ENCODE assay signal across 8 mouse cellular contexts in the genomic region with DNA sequence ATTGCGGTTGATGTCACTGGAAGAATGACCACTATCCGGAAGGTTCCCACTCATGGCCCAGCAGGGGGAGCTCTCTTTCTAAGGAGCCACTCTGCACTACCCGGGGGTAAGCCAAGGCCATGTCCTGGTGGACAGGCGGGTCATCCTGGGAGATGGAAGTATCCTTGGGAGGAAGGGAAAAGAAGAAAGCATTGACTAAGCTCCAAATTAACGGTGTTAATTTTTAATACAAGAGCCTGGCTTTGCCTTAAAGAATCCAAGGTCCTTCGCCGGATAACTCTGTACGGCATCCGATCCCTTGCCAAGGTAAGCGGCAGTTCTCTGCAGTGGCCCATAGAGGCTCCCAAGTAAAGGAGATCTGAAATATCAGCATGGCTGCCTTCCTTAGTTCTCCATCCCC. TPM values are rescaled to one million over a fixed set of nuclear protein-coding genes. Genes with fewer than 3 reads are reported as not detected.
DNase-seq lines count a peak whose midpoint lies in the region; ATAC-seq lines count a peak whose summit lies in the region.
"Had no signal": no experiment of that assay in that cellular context is flagged by ENCODE, and none has a peak within 500 bp of the region (broad histone marks: within the 10 kb centered on the region; RNA-seq: fewer than 3 reads in every experiment).

No protein-coding gene starts in this region.

- peak overlapping the region; percentile 40 for H3K4me2 ChIP-seq in hindbrain, embryonic 14.5 days (replicated peaks)

- H3K4me1 ChIP-seq in hindbrain, embryonic 14.5 days (replicated peaks; ENCODE audit: control insufficient read depth, insufficient read depth, low read length) = no peaks in the 10 kb centered on the region

- peak; percentile 30 for DNase-seq in adipocyte (ENCODE audit: low spot score)
- peak; percentile 86 to 92 for DNase-seq in cerebellum, postnatal 25 days
- DNase-seq in frontal cortex, postnatal 36 days (ENCODE audit: low spot score in 2 of 2) = peak; percentile 60 to 70
- peak; percentile 66 for DNase-seq in hindbrain, embryonic 14.5 days (ENCODE audit: low spot score)
- DNase-seq in left cerebral cortex, adult 11 months (ENCODE audit: low spot score) = peak; percentile 51
- peak; percentile 32 to 34 for DNase-seq in right cerebral cortex, postnatal 36 days (ENCODE audit: low spot score in 2 of 2)

- ATAC-seq in hindbrain, embryonic 14.5 days (ENCODE audit: low FRiP score) = peak; percentile 71; the same call in 1 of the 2 replicates
- peak; percentile 79 for ATAC-seq in megakaryocyte-erythroid progenitor cell, adult 5-6 weeks (replicated peaks; ENCODE audit: low FRiP score, low TSS enrichment, poor library complexity, severe bottlenecking)

- no peaks in the 10 kb centered on the region for H3K27me3 ChIP-seq in hindbrain, embryonic 14.5 days (ENCODE audit: control insufficient read depth, insufficient read depth, low read length)

- H3K36me3 ChIP-seq in hindbrain, embryonic 14.5 days (replicated peaks; ENCODE audit: control insufficient read depth, insufficient read depth) = no peaks in the 10 kb centered on the region

- H3K4me3 ChIP-seq in hindbrain, embryonic 14.5 days (replicated peaks; ENCODE audit: low read length) = peak overlapping the region; percentile 17; the same call in 1 of the 2 replicates
- H3K4me3 ChIP-seq: myocyte had no signal

- H3K9ac ChIP-seq in hindbrain, embryonic 14.5 days = no peak overlapping the region

- 32% methylated on average over 10 of the region's 10 CpGs for WGBS in hindbrain, embryonic 14.5 days

- no peak overlapping the region for H3K27ac ChIP-seq in hindbrain, embryonic 14.5 days

- H3K9me3 ChIP-seq in hindbrain, embryonic 14.5 days (ENCODE audit: control insufficient read depth, low read length) = 0 out of 2 replicates have a peak, but pooled peaks cover 5% of the 10 kb centered on the region

RNA-seq across cellular contexts. Expression of a gene that starts 12.8 kb away (rescaled TPM):
- polyA plus RNA-seq in hindbrain, embryonic 14.5 days (2014; fragmentation: Nextera tagmentation; extraction: Ambion mirVana) = 33.7 and 37.1 TPM in 2 replicates
- 189 and 238 TPM in 2 replicates for total RNA-seq in megakaryocyte-erythroid progenitor cell, adult 5-6 weeks (2014; fragmentation: Nextera tagmentation)
- 50.6 and 67.8 TPM in 2 replicates for total RNA-seq in megakaryocyte-erythroid progenitor cell, adult 5-6 weeks (2017)

RNA-seq across cellular contexts. Expression of a gene that starts 49.1 kb away (rescaled TPM):
- 2.9 and 3.4 TPM in 2 replicates for polyA plus RNA-seq in hindbrain, embryonic 14.5 days (2014; fragmentation: Nextera tagmentation; extraction: Ambion mirVana)
- total RNA-seq in megakaryocyte-erythroid progenitor cell, adult 5-6 weeks (2014; fragmentation: Nextera tagmentation) = 11.0 and 12.7 TPM in 2 replicates
- 6.5 and 14.2 TPM in 2 replicates for total RNA-seq in megakaryocyte-erythroid progenitor cell, adult 5-6 weeks (2017)

RNA-seq across cellular contexts. Expression of a gene that starts 55.8 kb away (rescaled TPM):
- polyA plus RNA-seq in hindbrain, embryonic 14.5 days (2014; fragmentation: Nextera tagmentation; extraction: Ambion mirVana) = 56.7 and 56.9 TPM in 2 replicates
- total RNA-seq in megakaryocyte-erythroid progenitor cell, adult 5-6 weeks (2014; fragmentation: Nextera tagmentation) = 152 and 177 TPM in 2 replicates
- 119 and 210 TPM in 2 replicates for total RNA-seq in megakaryocyte-erythroid progenitor cell, adult 5-6 weeks (2017)

Comparison
In these comparisons a context has a peak if more than half of its experiments do, and no peak if none do; other contexts are left out.
1. DNase-seq: peak in every context shown above with its lines; median percentile 89 in cerebellum, postnatal 25 days; 66 in hindbrain, embryonic 14.5 days; 65 in frontal cortex, postnatal 36 days; 51 in left cerebral cortex, adult 11 months; 33 in right cerebral cortex, postnatal 36 days; 30 in adipocyte.